Mouse (Mus musculus) erythroid progenitor cell, adult 5-6 weeks (primary cell): ENCODE measurements around the gene Gm5728. TPM values are rescaled to one million over a fixed set of nuclear protein-coding genes. Genes with fewer than 3 reads are reported as not detected.
"Not testable (repeated sequence)": the region's sequence is repeated elsewhere in the genome, so short reads cannot be mapped to it uniquely, and the experiment has no call there.

ENCODE experiments used
- ATAC-seq: replicated peaks from 2 replicates; pipeline ENCODE4 v1.8.0; 2016; ENCODE audit warnings: moderate number of reproducible peaks, mild to moderate bottlenecking, moderate TSS enrichment, inconsistent platforms; ENCODE audit not compliant: poor library complexity, low FRiP score, severe bottlenecking
- total RNA-seq, 2 experiments: library from RNA; stranded (forward) in 1 of 2; stranded (reverse) in 1 of 2; fragments of 150-400 nt in 1 of 2; fragments of 186-747, 209-891 nt in 1 of 2; gene quantifications; 2 replicates each; pipeline versions ENCODE4 v1.2.3 to v1.2.4; 2015 to 2017; ENCODE audit warnings: low replicate concordance in 2 of 2

The Gm5728 gene
- not detected in 2 replicates for total RNA-seq (2015; ENCODE audit: low replicate concordance)
- total RNA-seq (2017; ENCODE audit: low replicate concordance): not detected in 2 replicates

- ATAC-seq: not testable (repeated sequence)
Measured at GRCm38 (mm10) chr7:20375310-20375709, at the start of gene Gm5728. Gm5728 (minus strand) TSS chr7:20375410.

GRCm38 (mm10) chr7:20417642-20418041, 42.4 kb upstream of the Gm5728 start, which contains the start of gene Vmn1r100:
Vmn1r100 (plus strand) TSS chr7:20417942.
- not testable (repeated sequence) for ATAC-seq

- ATAC-seq: not testable (repeated sequence)
Measured at GRCm38 (mm10) chr7:20333965-20334364, 41.2 kb downstream of the Gm5728 start, which contains the start of gene Gm4133. Gm4133 (minus strand) TSS chr7:20334065.

Other genes starting within 250 kb of the Gm5728 start
- not detected in 2 replicates for gene Vmn1r93, start 236.3 kb downstream of the Gm5728 start, total RNA-seq (2015; ENCODE audit: low replicate concordance)
- not detected in 2 replicates for gene Vmn1r93, start 236.3 kb downstream of the Gm5728 start, total RNA-seq (2017; ENCODE audit: low replicate concordance)
- not detected in 2 replicates for gene Vmn1r94, start 207.0 kb downstream of the Gm5728 start, total RNA-seq (2015; ENCODE audit: low replicate concordance)
- not detected in 2 replicates for gene Vmn1r94, start 207.0 kb downstream of the Gm5728 start, total RNA-seq (2017; ENCODE audit: low replicate concordance)
- not detected in 2 replicates for gene Vmn1r95, start 181.7 kb downstream of the Gm5728 start, total RNA-seq (2015; ENCODE audit: low replicate concordance)
- gene Vmn1r95, start 181.7 kb downstream of the Gm5728 start, total RNA-seq (2017; ENCODE audit: low replicate concordance): not detected in 2 replicates
- not detected in 2 replicates for gene Gm6164, start 169.8 kb downstream of the Gm5728 start, total RNA-seq (2015; ENCODE audit: low replicate concordance)
- not detected in 2 replicates for gene Gm6164, start 169.8 kb downstream of the Gm5728 start, total RNA-seq (2017; ENCODE audit: low replicate concordance)
- gene Gm4498, start 141.6 kb downstream of the Gm5728 start, total RNA-seq (2015; ENCODE audit: low replicate concordance): not detected in 2 replicates
- not detected in 2 replicates for gene Gm4498, start 141.6 kb downstream of the Gm5728 start, total RNA-seq (2017; ENCODE audit: low replicate concordance)
- not detected in 2 replicates for gene Gm5890, start 112.6 kb downstream of the Gm5728 start, total RNA-seq (2015; ENCODE audit: low replicate concordance)
- gene Gm5890, start 112.6 kb downstream of the Gm5728 start, total RNA-seq (2017; ENCODE audit: low replicate concordance): not detected in 2 replicates
- not detected in 2 replicates for gene Gm4133, start 41.3 kb downstream of the Gm5728 start, total RNA-seq (2015; ENCODE audit: low replicate concordance)
- gene Gm4133, start 41.3 kb downstream of the Gm5728 start, total RNA-seq (2017; ENCODE audit: low replicate concordance): not detected in 2 replicates
- not detected in 2 replicates for gene Vmn1r100, start 42.5 kb upstream of the Gm5728 start, total RNA-seq (2015; ENCODE audit: low replicate concordance)
- gene Vmn1r100, start 42.5 kb upstream of the Gm5728 start, total RNA-seq (2017; ENCODE audit: low replicate concordance): not detected in 2 replicates
- gene Vmn1r101, start 67.2 kb upstream of the Gm5728 start, total RNA-seq (2015; ENCODE audit: low replicate concordance): not detected in 2 replicates
- not detected in 2 replicates for gene Vmn1r101, start 67.2 kb upstream of the Gm5728 start, total RNA-seq (2017; ENCODE audit: low replicate concordance)
- not detected in 2 replicates for gene Gm10670, start 99.5 kb upstream of the Gm5728 start, total RNA-seq (2015; ENCODE audit: low replicate concordance)
- gene Gm10670, start 99.5 kb upstream of the Gm5728 start, total RNA-seq (2017; ENCODE audit: low replicate concordance): not detected in 2 replicates
- not detected in 2 replicates for gene Vmn1r103, start 135.1 kb upstream of the Gm5728 start, total RNA-seq (2015; ENCODE audit: low replicate concordance)
- not detected in 2 replicates for gene Vmn1r103, start 135.1 kb upstream of the Gm5728 start, total RNA-seq (2017; ENCODE audit: low replicate concordance)
- not detected in 2 replicates for gene Vmn1r104, start 158.4 kb upstream of the Gm5728 start, total RNA-seq (2015; ENCODE audit: low replicate concordance)
- not detected in 2 replicates for gene Vmn1r104, start 158.4 kb upstream of the Gm5728 start, total RNA-seq (2017; ENCODE audit: low replicate concordance)
- not detected in 2 replicates for gene Gm5726, start 170.3 kb upstream of the Gm5728 start, total RNA-seq (2015; ENCODE audit: low replicate concordance)
- not detected in 2 replicates for gene Gm5726, start 170.3 kb upstream of the Gm5728 start, total RNA-seq (2017; ENCODE audit: low replicate concordance)
- gene Gm4141, start 200.8 kb upstream of the Gm5728 start, total RNA-seq (2015; ENCODE audit: low replicate concordance): not detected in 2 replicates
- not detected in 2 replicates for gene Gm4141, start 200.8 kb upstream of the Gm5728 start, total RNA-seq (2017; ENCODE audit: low replicate concordance)
- gene Gm4513, start 223.6 kb upstream of the Gm5728 start, total RNA-seq (2015; ENCODE audit: low replicate concordance): not detected in 2 replicates
- not detected in 2 replicates for gene Gm4513, start 223.6 kb upstream of the Gm5728 start, total RNA-seq (2017; ENCODE audit: low replicate concordance)